Mouse (Mus musculus) gastrocnemius, adult 2 months (tissue): ENCODE measurements around the gene Acod1. TPM values are rescaled to one million over a fixed set of nuclear protein-coding genes. Genes with fewer than 3 reads are reported as not detected.

Source experiments
- DNase-seq: peaks from one replicate; pipeline ENCODE4 v3.0.0; 2022
- H3K27ac ChIP-seq: fragments of 200-600 bp; 2 replicates; pipeline ENCODE4 v1.8.1; 2022; ENCODE audit warnings: mild to moderate bottlenecking
- H3K4me3 ChIP-seq: fragments of 200-600 bp; 2 replicates; pipeline ENCODE4 v1.8.1; 2022; ENCODE audit warnings: mild to moderate bottlenecking, moderate library complexity
- CTCF ChIP-seq: fragments of 200-600 bp; IDR thresholded peaks from 2 replicates; pipeline ENCODE4 v1.8.1; 2022; ENCODE audit warnings: antibody characterized with exemption, mild to moderate bottlenecking, moderate library complexity
- intact Hi-C: fragments of 180-260 bp; cut with DNase I; formaldehyde crosslinking; loops from one replicate; pipeline ENCODE4 v1.15.1; 2025
- total RNA-seq, 2 experiments: library from RNA; stranded (reverse); gene quantifications; 2 replicates each; pipeline ENCODE4 v1.2.3; 2021

Gene Acod1
- total RNA-seq, 2 experiments from 2014 or later: not detected

GRCm38 (mm10) chr14:103056601-103057000 is 9.8 kb downstream of the Acod1 start:
- intact Hi-C loops: no loop called here
- Histone ChIP-seq H3K27ac (no peak overlapping the region), H3K4me3 (no peak overlapping the region)
- TF ChIP-seq CTCF: no peak
- DNase-seq: no peak

GRCm38 (mm10) chr14:103058998-103059397 is 12.2 kb downstream of the Acod1 start:
- intact Hi-C loops: no loop called here
- Histone ChIP-seq H3K4me3 (no peak overlapping the region), H3K27ac (no peak overlapping the region)
- no peak for DNase-seq
- no peak for TF ChIP-seq CTCF

- DNase-seq: no peak
- H3K4me3 ChIP-seq: no peak overlapping the region
- no peak overlapping the region for H3K27ac ChIP-seq
- no peak for TF ChIP-seq CTCF
- intact Hi-C loops: no loop called here
Measured at GRCm38 (mm10) chr14:103059495-103059894, 12.7 kb downstream of the Acod1 start.

DNA sequence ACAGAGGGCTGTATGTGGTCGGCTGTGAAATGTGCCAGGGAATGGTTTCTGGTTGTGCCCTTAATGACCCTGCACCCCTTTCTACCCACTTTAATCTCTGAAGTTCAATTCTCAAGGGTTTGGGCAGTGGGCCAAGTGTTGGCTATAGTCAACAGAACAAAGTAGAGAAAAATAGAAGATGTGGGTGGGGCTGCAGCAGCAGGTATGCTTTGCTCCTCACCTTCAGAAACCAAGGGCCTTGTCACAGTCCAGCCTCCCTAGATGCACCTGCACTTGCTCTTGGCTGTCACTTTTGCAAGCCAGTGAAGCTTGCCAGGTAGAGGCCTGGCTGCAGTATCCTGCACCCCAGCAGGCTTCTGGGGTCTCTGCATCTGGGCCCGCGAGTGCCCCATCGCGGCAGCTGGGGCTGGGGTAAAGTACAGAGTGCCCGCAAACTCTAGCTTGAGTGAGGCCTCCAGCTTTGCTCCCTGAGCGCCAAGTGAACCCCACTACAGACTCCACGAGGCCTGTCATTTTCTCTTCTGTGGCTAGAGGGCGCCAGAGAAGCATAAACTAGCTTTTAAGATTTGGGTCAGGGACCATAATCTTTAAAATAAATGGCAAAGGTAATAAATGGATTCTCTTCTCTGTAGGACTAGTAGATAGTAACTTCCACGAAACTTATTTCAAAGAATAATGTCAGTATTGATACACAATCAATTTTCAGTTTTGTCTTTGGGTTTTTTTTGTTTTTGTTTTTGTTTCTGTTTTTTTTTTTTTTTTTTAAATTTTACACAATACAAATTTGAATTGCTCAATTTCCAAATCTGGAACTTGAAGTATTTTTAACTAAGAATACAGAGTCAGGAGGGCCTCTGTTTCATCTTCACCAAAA is 18.8 kb downstream of the Acod1 start:
- H3K27ac ChIP-seq: no peak overlapping the region
- intact Hi-C loops: loop anchor here (1.0 to 5.0 kb wide), 2 partner anchors 67 to 472 kb away; no protein-coding TSS in a partner anchor
- DNase-seq: peak; percentile 81
- peak overlapping the region; percentile 49; the same call in 1 of the 2 replicates for H3K4me3 ChIP-seq
- TF ChIP-seq CTCF: peak; percentile 83

DNA sequence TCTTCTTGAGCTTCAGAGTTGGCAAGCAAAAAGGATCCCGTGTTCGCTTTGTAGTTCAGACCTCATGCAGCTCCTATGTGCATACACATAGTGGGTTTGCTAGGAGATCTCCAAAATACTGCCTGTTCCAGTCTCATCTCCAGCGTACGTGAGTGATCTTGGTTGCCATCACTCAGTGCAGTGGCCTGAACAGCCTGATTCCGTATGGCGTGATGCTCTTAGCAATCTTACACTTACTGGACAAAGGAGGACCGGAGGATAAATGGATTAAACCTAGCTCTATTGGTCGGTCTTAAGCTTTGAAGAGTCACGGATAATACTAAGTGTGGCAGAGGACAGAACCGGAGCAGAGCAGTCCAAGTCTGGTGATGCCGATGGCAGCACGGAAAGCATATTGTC is 22.7 kb downstream of the Acod1 start:
- no peak for DNase-seq
- TF ChIP-seq CTCF: no peak
- intact Hi-C loops: loop anchor here (5.0 kb wide), 1 partner anchor 468 kb away; no protein-coding TSS in a partner anchor
- peak overlapping the region; percentile 78 for H3K4me3 ChIP-seq
- H3K27ac ChIP-seq: peak overlapping the region; percentile 96

DNA sequence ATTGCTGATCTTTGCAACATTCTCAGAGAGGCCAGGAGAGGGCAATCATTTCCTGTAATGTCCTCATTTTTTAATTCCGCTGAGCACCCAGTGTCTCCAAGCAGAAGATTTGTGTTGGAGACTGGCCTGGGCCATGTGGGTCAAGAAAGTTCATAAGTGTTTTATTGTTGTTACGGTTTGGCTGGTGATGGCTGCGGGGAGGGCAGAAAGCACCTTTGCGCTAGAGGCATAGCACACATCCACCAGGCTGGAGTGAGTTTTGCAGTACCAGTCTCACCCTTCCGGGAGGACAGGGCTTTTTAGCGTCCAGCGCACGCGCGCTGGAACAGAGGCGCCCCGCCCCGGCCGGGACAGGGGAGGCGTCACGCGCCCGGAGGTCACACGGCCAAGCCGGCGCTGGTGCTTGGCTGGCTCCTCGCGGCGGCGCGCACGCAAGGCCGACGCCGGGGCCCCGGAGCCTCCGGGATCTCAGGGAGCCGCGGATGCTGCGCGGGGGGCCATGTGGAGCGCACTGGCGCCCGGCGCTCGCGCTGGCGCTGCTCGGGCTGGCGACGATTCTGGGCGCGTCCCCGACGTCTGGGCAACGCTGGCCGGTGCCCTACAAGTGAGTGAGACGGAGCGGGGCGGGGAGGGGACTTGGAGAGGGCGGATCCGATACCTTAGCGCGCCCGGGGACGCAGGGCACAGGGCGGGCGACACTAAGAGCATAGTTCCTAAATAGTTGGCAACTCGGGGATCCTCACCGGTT is 23.3 kb downstream of the Acod1 start, which contains the start of gene Cln5:
TSS of gene Cln5 (plus strand) at position 353 of the 748 bp plus-strand sequence.
- peak; percentile 36; the same call in 1 of the 2 replicates for TF ChIP-seq CTCF
- DNase-seq: peak; percentile 98
- H3K27ac ChIP-seq: peak within 1 kb of the TSS; percentile 96
- H3K4me3 ChIP-seq: peak within 1 kb of the TSS; percentile 78
- intact Hi-C loops: loop anchor here (1.0 to 5.0 kb wide), 3 partner anchors 17 to 467 kb away; partner anchors contain the start of gene Fbxl3

GRCm38 (mm10) chr14:103070790-103071189 is 24.0 kb downstream of the Acod1 start:
- Histone ChIP-seq H3K4me3 (peak overlapping the region; percentile 78), H3K27ac (peak overlapping the region; percentile 96)
- peak; percentile 47 for DNase-seq
- no peak for TF ChIP-seq CTCF
- intact Hi-C loops: loop anchor here (1.0 to 2.0 kb wide), 2 partner anchors 16 to 29 kb away; partner anchors contain the start of gene Fbxl3

DNA sequence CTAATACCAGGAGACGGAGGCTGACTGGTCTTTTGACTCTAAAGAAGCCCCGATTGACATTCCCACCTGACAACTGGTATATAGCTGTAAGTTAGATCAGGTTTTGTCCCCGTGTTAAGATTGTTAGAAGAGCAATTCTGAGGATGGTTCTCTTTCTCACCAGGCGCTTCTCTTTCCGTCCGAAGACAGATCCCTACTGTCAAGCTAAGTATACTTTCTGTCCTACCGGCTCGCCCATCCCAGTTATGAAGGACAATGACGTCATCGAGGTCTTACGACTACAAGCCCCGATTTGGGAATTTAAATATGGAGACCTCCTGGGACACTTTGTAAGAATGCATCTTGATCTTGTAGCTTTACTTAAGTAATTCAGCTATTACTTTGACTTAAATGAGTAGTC is 24.7 kb downstream of the Acod1 start:
- no peak for TF ChIP-seq CTCF
- DNase-seq: no peak
- Histone ChIP-seq H3K27ac (no peak overlapping the region; the same call in 1 of the 2 replicates), H3K4me3 (no peak overlapping the region)
- intact Hi-C loops: loop anchor here (2.0 kb wide), 1 partner anchor 15 kb away; no protein-coding TSS in a partner anchor

DNA sequence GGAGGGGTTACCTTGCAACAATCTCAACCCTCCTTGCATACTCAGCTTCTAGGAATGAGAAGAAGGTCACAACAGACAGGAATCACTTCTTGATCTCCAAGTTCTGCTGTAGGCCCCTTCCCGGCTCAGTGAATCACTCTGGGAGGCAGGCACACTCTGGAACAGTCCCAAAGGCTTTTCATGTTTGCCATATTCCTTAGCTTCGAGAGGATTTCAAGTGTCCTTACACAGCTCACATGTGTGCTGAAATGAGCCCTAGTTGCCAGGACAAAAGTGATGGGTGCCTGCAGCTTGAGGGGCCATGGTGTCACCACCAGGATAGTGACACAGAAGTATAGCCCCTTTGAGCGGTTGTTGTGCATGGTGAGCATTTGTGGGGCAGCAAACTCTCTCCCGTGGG is 26.0 kb downstream of the Acod1 start:
- intact Hi-C loops: no loop called here
- Histone ChIP-seq H3K4me3 (no peak overlapping the region), H3K27ac (no peak overlapping the region)
- DNase-seq: no peak
- no peak for TF ChIP-seq CTCF

- intact Hi-C loops: no loop called here
- Histone ChIP-seq H3K27ac (no peak overlapping the region), H3K4me3 (no peak overlapping the region)
- no peak for TF ChIP-seq CTCF
- DNase-seq: no peak
Measured at GRCm38 (mm10) chr14:103073825-103074224, 27.0 kb downstream of the Acod1 start.

DNA sequence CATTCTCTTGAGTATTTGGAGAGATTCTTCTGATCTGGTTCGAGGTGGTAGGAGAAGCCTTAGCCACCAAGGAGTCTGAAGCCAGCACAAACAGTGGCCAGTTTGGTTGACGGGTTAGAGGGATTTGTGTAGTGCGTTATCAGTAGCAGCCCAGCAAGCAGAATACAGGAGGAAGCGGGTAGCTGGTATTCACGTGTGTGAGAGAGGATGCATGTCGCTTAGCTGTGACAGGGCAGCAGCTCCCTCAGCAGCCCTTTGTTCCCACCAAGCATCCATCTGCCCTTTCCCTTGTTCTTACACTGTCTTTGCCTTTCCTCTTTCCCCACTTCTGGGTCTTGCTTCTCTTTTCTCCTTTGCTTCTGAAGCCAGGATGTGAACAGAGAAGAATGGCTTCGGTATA is 28.4 kb downstream of the Acod1 start:
- Histone ChIP-seq H3K4me3 (no peak overlapping the region), H3K27ac (no peak overlapping the region)
- DNase-seq: no peak
- TF ChIP-seq CTCF: no peak
- intact Hi-C loops: no loop called here

DNA sequence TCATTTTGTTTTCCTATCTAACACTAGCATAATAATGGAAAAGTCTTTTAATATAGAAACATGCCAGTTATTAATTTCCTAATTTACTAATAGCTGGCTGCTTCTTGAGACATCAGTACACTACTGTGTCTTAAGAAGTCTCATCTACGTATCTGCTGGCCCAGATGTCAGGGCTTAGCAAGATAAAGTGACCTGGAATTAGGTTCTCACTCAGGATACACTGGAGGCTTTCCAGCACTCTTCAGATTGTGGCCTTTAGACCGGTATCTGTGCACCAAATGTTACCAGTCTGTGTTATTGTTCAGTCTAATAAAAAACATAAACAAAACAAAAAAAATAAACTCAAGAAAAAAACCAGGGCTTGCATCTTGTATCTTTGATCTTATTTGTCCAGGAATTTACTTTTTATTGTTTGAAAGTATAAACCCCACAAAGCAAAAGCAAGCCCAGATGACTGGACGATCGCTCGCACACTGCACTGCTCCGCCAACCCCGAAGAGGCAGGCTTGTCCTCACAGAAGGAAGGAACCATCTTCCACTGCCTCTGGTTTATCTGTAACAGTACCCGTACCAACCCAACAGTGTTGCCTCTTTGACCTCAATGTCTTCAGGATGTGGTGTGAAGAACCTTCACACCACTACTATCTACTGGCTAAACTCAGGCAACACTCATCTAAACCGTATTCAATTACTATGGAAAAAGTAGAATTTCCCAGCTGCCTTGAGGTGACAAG is 30.7 kb downstream of the Acod1 start:
- no peak for DNase-seq
- intact Hi-C loops: no loop called here
- no peak for TF ChIP-seq CTCF
- H3K27ac ChIP-seq: no peak overlapping the region
- no peak overlapping the region for H3K4me3 ChIP-seq
